Mouse (Mus musculus): ENCODE results near the gene Alg1. TPM values are rescaled to one million over a fixed set of nuclear protein-coding genes. Genes with fewer than 3 reads are reported as not detected.

Alg1 gene
- polyA plus RNA-seq, 1 experiment from 2014 or later, result 36.7 TPM

DNA sequence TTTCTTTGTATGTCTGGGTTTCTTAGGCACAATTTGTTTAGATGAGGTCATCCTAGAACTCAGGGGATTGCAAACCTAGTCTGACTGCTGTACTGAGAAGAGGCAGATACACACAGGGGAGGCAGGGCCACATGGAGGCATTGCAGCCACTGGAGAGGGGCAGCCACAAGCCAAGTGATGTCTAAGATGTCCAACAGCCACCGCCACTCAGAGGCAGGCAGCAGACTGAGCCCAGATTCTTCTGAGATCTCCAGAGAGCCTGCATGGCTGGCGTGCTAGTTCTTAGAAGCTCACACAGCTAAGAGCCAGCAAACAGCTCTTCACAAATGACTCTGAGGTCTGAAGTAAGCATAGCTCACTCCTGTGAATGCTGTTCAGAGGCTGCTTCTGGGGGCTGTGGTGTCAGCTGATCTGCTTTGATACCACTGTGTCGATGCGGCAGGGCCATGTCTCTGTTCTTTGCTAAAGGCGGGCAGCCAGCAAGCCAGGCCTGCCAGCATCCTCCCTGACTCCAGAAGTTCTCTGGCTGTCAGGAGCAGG lies 27.9 kb upstream of the Alg1 start:
- ATAC-seq, result no peak
- H3K27ac ChIP-seq (ENCODE audit: low read length), result no peak overlapping the region
- no peaks in the 10 kb centered on the region for H3K36me3 ChIP-seq (ENCODE audit: control insufficient read depth, insufficient read depth, low read length)
- WGBS, result 88% methylated on average over 5 of the region's 5 CpGs
- H3K9ac ChIP-seq (ENCODE audit: low read depth, low read length), result no peak overlapping the region
- H3K4me2 ChIP-seq (ENCODE audit: low read depth, low read length), result no peak overlapping the region
- H3K4me3 ChIP-seq (ENCODE audit: low read length), result no peak overlapping the region
- no peaks in the 10 kb centered on the region for H3K9me3 ChIP-seq (ENCODE audit: control insufficient read depth, low read length)
- H3K27me3 ChIP-seq (replicated peaks; ENCODE audit: control insufficient read depth, insufficient read depth, low read length), result no peaks in the 10 kb centered on the region
- no peaks in the 10 kb centered on the region; the same call in 1 of the 2 replicates for H3K4me1 ChIP-seq (ENCODE audit: control insufficient read depth, insufficient read depth, low read length)

DNA sequence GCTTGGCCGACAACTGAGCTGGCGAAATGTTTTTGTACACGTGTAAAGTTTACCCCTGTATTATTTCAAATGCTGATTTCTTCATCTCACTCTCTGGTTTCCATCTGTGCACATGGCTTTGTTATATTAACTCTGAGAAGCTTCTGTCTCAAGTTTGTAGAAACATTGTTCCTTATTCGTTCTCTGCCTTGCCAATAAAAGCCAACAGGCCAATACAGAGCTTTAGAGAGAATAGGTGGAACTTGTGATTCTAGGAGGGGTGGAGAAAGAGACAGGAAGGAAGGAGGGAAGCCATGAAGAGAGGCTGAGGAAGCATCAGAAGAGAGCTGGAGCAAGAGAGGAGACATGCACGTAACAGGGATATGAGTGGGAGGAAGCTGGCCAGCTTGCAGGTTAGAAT lies 27.4 kb upstream of the Alg1 start:
- H3K9ac ChIP-seq (ENCODE audit: low read depth, low read length), result no peak overlapping the region
- H3K4me2 ChIP-seq (ENCODE audit: low read depth, low read length), result no peak overlapping the region
- H3K27me3 ChIP-seq (replicated peaks; ENCODE audit: control insufficient read depth, insufficient read depth, low read length), result no peaks in the 10 kb centered on the region
- no peak for ATAC-seq
- no peak overlapping the region for H3K4me3 ChIP-seq (ENCODE audit: low read length)
- H3K9me3 ChIP-seq (ENCODE audit: control insufficient read depth, low read length), result no peaks in the 10 kb centered on the region
- 70% methylated on average over 5 of the region's 5 CpGs for WGBS
- no peaks in the 10 kb centered on the region for H3K36me3 ChIP-seq (ENCODE audit: control insufficient read depth, insufficient read depth, low read length)
- no peak overlapping the region for H3K27ac ChIP-seq (ENCODE audit: low read length)
- no peaks in the 10 kb centered on the region; the same call in 1 of the 2 replicates for H3K4me1 ChIP-seq (ENCODE audit: control insufficient read depth, insufficient read depth, low read length)

DNA sequence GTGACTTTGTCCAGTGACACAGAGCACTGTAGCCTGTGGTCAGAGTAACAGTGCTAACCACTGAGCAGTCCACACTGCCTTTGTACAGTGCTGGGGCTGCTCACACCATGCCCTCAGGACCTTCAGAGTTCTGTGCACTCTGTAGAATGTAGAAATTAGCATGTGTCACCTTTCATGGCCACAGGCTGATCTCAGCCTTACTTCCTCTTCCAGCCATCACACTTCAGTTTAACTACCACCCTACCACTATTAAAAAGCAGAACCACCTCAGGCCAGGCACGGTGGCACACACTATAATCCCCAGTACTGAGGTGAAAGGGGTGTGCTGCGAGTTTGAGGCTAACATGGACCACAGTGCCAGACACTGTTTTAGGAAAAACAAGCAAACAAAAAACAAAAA lies 23.1 kb upstream of the Alg1 start:
- no peak for ATAC-seq
- no peak overlapping the region for H3K4me2 ChIP-seq (ENCODE audit: low read depth, low read length)
- no peak overlapping the region for H3K4me3 ChIP-seq (ENCODE audit: low read length)
- WGBS, result 65% methylated on average over 2 of the region's 2 CpGs
- no peaks in the 10 kb centered on the region for H3K4me1 ChIP-seq (ENCODE audit: control insufficient read depth, insufficient read depth, low read length)
- no peak overlapping the region for H3K9ac ChIP-seq (ENCODE audit: low read depth, low read length)
- no peaks in the 10 kb centered on the region for H3K27me3 ChIP-seq (replicated peaks; ENCODE audit: control insufficient read depth, insufficient read depth, low read length)
- H3K27ac ChIP-seq (ENCODE audit: low read length), result no peak overlapping the region
- no peaks in the 10 kb centered on the region for H3K9me3 ChIP-seq (ENCODE audit: control insufficient read depth, low read length)
- H3K36me3 ChIP-seq (ENCODE audit: control insufficient read depth, insufficient read depth, low read length), result no peaks in the 10 kb centered on the region

DNA sequence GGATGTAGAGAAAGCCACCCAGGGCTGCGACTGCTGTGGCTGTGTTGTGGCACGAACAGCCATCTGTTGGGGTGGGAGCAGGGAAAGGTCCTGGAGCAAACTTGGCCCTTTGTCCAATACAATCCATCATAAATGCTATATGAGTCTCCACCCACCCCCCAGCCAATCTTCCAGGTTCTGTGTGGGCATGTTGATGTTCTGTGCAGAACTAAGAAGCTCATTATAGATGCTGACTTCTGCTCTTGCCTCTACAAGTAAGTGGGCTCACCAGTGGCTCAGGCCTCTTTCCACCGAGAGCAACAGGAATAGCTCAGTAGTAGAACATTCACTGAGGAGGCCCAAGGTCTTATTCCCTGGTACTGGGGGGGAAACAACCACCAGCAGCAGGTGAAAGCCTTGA lies 21.3 kb upstream of the Alg1 start:
- H3K9ac ChIP-seq (ENCODE audit: low read depth, low read length), result no peak overlapping the region
- H3K4me1 ChIP-seq (ENCODE audit: control insufficient read depth, insufficient read depth, low read length), result no peaks in the 10 kb centered on the region
- H3K27me3 ChIP-seq (replicated peaks; ENCODE audit: control insufficient read depth, insufficient read depth, low read length), result no peaks in the 10 kb centered on the region
- H3K4me2 ChIP-seq (ENCODE audit: low read depth, low read length), result no peak overlapping the region
- ATAC-seq, result no peak
- H3K36me3 ChIP-seq (ENCODE audit: control insufficient read depth, insufficient read depth, low read length), result no peaks in the 10 kb centered on the region
- H3K4me3 ChIP-seq (ENCODE audit: low read length), result no peak overlapping the region
- no peaks in the 10 kb centered on the region for H3K9me3 ChIP-seq (ENCODE audit: control insufficient read depth, low read length)
- no peak overlapping the region for H3K27ac ChIP-seq (ENCODE audit: low read length)
- 76% methylated on average over 3 of the region's 3 CpGs for WGBS

DNA sequence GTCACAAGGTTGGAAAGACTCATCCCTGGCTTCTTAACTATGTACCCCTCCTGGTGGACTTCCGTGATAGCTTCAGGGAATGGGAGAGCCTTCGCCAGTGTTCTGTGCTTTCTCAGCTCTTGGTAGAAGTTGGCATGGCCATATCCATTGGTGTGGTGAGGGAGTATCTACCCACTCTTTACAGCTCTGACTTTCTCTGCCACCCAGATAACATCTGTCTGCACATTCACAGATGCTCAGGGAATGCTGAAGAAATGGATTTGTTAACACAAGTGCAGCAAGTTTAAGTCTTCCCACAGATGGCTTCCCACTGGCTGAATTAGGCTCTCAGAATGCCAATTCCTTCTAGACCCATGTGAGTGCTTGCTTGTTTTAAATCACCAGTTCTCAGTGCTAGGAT lies 19.3 kb upstream of the Alg1 start:
- Histone ChIP-seq H3K36me3 (ENCODE audit: control insufficient read depth, insufficient read depth, low read length) (no peaks in the 10 kb centered on the region), H3K9ac (ENCODE audit: low read depth, low read length) (no peak overlapping the region), H3K4me1 (ENCODE audit: control insufficient read depth, insufficient read depth, low read length) (no peaks in the 10 kb centered on the region), H3K9me3 (ENCODE audit: control insufficient read depth, low read length) (no peaks in the 10 kb centered on the region), H3K4me3 (ENCODE audit: low read length) (no peak overlapping the region), H3K27me3 (replicated peaks; ENCODE audit: control insufficient read depth, insufficient read depth, low read length) (no peaks in the 10 kb centered on the region), H3K27ac (ENCODE audit: low read length) (no peak overlapping the region), H3K4me2 (ENCODE audit: low read depth, low read length) (no peak overlapping the region)
- 83% methylated on average over 2 of the region's 2 CpGs for WGBS
- ATAC-seq, result no peak

DNA sequence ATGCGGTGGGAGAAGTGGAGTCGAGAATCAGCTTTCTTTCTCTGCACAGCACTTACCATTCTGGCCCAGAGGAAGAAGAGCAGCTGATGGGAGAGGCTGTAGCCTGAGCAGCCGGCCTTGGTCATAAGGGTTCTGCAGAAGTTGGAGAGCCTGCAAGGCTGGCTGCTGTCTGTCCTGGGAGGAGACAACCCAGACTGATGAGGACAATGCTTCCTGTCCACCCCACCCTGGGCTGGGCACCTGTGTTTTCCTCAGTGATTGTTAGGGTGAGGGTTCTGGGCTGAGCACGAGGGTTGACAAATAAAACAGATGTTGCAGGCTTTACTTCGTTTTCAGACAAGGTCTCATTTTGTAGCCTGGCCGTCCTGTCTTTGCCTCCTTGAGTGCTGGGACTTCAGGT lies 16.7 kb upstream of the Alg1 start:
- Histone ChIP-seq H3K36me3 (ENCODE audit: control insufficient read depth, insufficient read depth, low read length) (no peaks in the 10 kb centered on the region), H3K4me1 (ENCODE audit: control insufficient read depth, insufficient read depth, low read length) (no peaks in the 10 kb centered on the region), H3K27ac (ENCODE audit: low read length) (no peak overlapping the region), H3K9ac (ENCODE audit: low read depth, low read length) (no peak overlapping the region), H3K4me3 (ENCODE audit: low read length) (no peak overlapping the region), H3K27me3 (replicated peaks; ENCODE audit: control insufficient read depth, insufficient read depth, low read length) (no peaks in the 10 kb centered on the region), H3K4me2 (ENCODE audit: low read depth, low read length) (no peak overlapping the region), H3K9me3 (ENCODE audit: control insufficient read depth, low read length) (no peaks in the 10 kb centered on the region)
- 48% methylated on average over 6 of the region's 6 CpGs for WGBS
- no peak for ATAC-seq

DNA sequence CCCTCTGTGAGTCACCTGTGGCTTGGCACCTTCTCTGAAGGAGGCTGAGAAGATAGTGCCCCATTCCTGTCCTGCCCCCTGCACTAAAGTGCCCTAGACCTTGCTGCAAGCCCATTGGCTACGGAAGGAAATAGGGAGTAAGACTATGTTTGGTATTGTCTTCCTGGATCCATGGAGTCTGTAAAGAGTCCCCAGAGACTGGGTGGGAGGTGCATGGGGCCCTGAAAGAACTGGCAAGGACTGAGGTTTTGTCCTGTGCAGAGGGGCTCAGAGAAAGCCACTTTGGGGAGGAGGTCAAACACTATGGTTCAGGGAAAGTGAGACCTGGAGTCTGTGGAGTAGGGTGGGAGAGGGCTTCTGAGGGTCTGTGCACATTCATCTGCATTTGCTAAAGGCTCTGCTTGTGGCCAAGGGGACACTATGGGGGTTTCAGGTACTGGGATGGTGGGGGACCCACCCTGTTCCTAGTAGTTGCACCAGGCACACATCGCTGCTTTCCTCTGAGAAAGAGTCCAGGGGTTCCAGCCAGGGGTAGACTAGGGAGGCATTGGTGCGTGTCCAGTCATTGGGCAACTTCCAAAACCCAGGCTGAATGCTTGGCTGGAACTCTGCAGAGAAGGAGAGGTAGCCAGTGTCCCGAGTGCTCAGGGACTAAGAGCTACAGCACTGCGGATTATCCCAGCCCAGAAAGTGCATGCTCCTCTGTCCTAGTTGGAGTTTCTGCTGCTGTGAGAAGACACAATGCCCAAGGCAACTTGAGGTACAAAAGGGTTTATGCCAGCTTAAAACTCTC lies 15.9 kb upstream of the Alg1 start:
- H3K9ac ChIP-seq (ENCODE audit: low read depth, low read length), result no peak overlapping the region
- no peak overlapping the region for H3K4me3 ChIP-seq (ENCODE audit: low read length)
- no peaks in the 10 kb centered on the region for H3K4me1 ChIP-seq (ENCODE audit: control insufficient read depth, insufficient read depth, low read length)
- no peak overlapping the region for H3K27ac ChIP-seq (ENCODE audit: low read length)
- H3K27me3 ChIP-seq (replicated peaks; ENCODE audit: control insufficient read depth, insufficient read depth, low read length), result 0 out of 2 replicates have a peak, but pooled peaks cover 2% of the 10 kb centered on the region
- H3K9me3 ChIP-seq (ENCODE audit: control insufficient read depth, low read length), result no peaks in the 10 kb centered on the region
- ATAC-seq, result no peak
- H3K4me2 ChIP-seq (ENCODE audit: low read depth, low read length), result no peak overlapping the region
- WGBS, result 75% methylated on average over 5 of the region's 5 CpGs
- no peaks in the 10 kb centered on the region for H3K36me3 ChIP-seq (ENCODE audit: control insufficient read depth, insufficient read depth, low read length)

DNA sequence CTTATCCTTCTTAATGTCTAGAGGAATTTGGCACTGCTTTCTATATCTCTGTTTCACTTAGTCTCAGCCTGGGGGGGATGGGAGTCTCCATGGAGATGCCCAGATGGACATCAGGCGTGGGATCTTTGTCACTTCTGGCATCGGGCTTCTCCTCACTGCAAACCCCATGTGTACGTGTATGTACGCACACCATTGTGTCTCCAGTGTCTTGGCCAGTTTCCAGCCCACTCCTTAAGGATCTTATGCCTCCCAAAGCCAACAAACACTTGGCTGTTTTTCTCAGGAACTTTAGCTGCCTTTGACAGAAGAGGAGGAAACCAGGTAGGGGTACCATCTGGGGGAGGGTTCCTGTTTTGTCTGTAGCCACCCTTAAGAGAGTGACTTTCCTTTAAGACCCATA lies 12.0 kb upstream of the Alg1 start:
- Histone ChIP-seq H3K36me3 (ENCODE audit: control insufficient read depth, insufficient read depth, low read length) (no peaks in the 10 kb centered on the region), H3K27me3 (replicated peaks; ENCODE audit: control insufficient read depth, insufficient read depth, low read length) (0 out of 2 replicates have a peak, but pooled peaks cover 2% of the 10 kb centered on the region), H3K4me2 (ENCODE audit: low read depth, low read length) (no peak overlapping the region), H3K9me3 (ENCODE audit: control insufficient read depth, low read length) (no peaks in the 10 kb centered on the region), H3K27ac (ENCODE audit: low read length) (no peak overlapping the region), H3K4me3 (ENCODE audit: low read length) (no peak overlapping the region), H3K4me1 (ENCODE audit: control insufficient read depth, insufficient read depth, low read length) (no peaks in the 10 kb centered on the region), H3K9ac (ENCODE audit: low read depth, low read length) (no peak overlapping the region)
- no peak for ATAC-seq
- WGBS, result 62% methylated on average over 4 of the region's 4 CpGs

DNA sequence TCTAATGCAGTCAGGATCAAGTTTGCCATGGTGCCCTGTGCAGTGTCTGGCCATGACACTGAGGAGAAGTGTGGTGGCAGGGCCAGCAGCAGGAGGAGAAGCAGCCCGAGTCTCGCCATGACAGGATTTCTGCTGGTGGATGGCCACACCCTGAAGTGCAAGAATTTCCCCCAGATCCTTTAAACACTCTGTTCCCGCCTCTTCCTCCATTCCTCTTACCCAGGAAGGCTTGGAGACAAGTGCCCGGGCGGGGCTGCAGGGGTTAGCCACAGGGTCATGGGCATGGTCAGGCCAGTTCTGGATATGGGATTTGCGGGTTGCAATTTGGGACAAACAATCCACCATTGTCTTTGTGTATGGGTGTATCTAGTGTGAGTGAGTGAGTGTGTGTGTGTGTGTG lies 11.3 kb upstream of the Alg1 start, which contains the start of gene AU021092:
AU021092 (minus strand) TSS at position 160 of the 400 bp plus-strand sequence.
- Histone ChIP-seq H3K9ac (ENCODE audit: low read depth, low read length) (no peak within 1 kb of the TSS), H3K36me3 (ENCODE audit: control insufficient read depth, insufficient read depth, low read length) (no peaks in the 10 kb centered on the region), H3K4me2 (ENCODE audit: low read depth, low read length) (no peak within 1 kb of the TSS), H3K9me3 (ENCODE audit: control insufficient read depth, low read length) (no peaks in the 10 kb centered on the region), H3K4me3 (ENCODE audit: low read length) (no peak within 1 kb of the TSS), H3K27ac (ENCODE audit: low read length) (no peak within 1 kb of the TSS), H3K4me1 (ENCODE audit: control insufficient read depth, insufficient read depth, low read length) (no peaks in the 10 kb centered on the region), H3K27me3 (replicated peaks; ENCODE audit: control insufficient read depth, insufficient read depth, low read length) (0 out of 2 replicates have a peak, but pooled peaks cover 2% of the 10 kb centered on the region)
- ATAC-seq, result no peak
- WGBS, result 66% methylated on average over 6 of the region's 6 CpGs
